Comparison of ENCODE assay signal across 12 mouse cellular contexts in genomic region chr10:45104535-45105079, GRCm38 (mm10). TPM values are rescaled to one million over a fixed set of nuclear protein-coding genes. Genes with fewer than 3 reads are reported as not detected.
DNase-seq lines count a peak whose midpoint lies in the region; ATAC-seq and TF ChIP-seq lines count a peak whose summit lies in the region.
"Had no signal": no experiment of that assay in that cellular context is flagged by ENCODE, and none has a peak within 500 bp of the region (broad histone marks: within the 10 kb centered on the region; RNA-seq: fewer than 3 reads in every experiment).

No protein-coding gene starts in this region.

- WGBS in forebrain, embryonic 15.5 days: 43% methylated on average over 4 of the region's 4 CpGs
- WGBS in forebrain, embryonic 12.5 days: 79% methylated on average over 4 of the region's 4 CpGs
- whole genome bisulfite sequencing in liver, adult 2 months: 36% methylated on average over 4 of the region's 4 CpGs
- 83% methylated on average over 4 of the region's 4 CpGs for WGBS in intestine, postnatal 0 days

- H3K9me3 ChIP-seq in forebrain, embryonic 15.5 days: no peaks in the 10 kb centered on the region
- H3K9me3 ChIP-seq in forebrain, embryonic 12.5 days: no peaks in the 10 kb centered on the region
- H3K9me3 ChIP-seq in intestine, postnatal 0 days (ENCODE audit: control insufficient read depth): no peaks in the 10 kb centered on the region

- H3K4me1 ChIP-seq in forebrain, embryonic 15.5 days: peaks cover 19% of the 10 kb centered on the region
- peaks cover 10% of the 10 kb centered on the region for H3K4me1 ChIP-seq in forebrain, embryonic 12.5 days
- H3K4me1 ChIP-seq in liver, adult 2 months (ENCODE audit: control insufficient read depth, insufficient read depth, low read length): peaks cover 16% of the 10 kb centered on the region
- no peaks in the 10 kb centered on the region for H3K4me1 ChIP-seq in intestine, postnatal 0 days (replicated peaks; ENCODE audit: control insufficient read depth, insufficient read depth, low read length)

- H3K36me3 ChIP-seq in forebrain, embryonic 15.5 days: peaks cover 16% of the 10 kb centered on the region; the same call in 1 of the 2 replicates
- H3K36me3 ChIP-seq in forebrain, embryonic 12.5 days (replicated peaks): peaks cover 41% of the 10 kb centered on the region
- peaks cover 15% of the 10 kb centered on the region; the same call in 1 of the 2 replicates for H3K36me3 ChIP-seq in liver, adult 2 months (ENCODE audit: control insufficient read depth, insufficient read depth, low read length)
- peaks cover 16% of the 10 kb centered on the region for H3K36me3 ChIP-seq in intestine, postnatal 0 days (ENCODE audit: control insufficient read depth, insufficient read depth)

- H3K27ac ChIP-seq in forebrain, embryonic 15.5 days (replicated peaks): peak overlapping the region; percentile 79
- no peak overlapping the region for H3K27ac ChIP-seq in forebrain, embryonic 12.5 days
- H3K27ac ChIP-seq in liver, adult 2 months (replicated peaks; ENCODE audit: insufficient read depth, low read depth, low read length): peak overlapping the region; percentile 33; the same call in 1 of the 2 replicates
- H3K27ac ChIP-seq in intestine, postnatal 0 days (ENCODE audit: low read depth, low read length): no peak overlapping the region

- DNase-seq in liver, adult 2 months (ENCODE audit: extremely low read depth, low read depth, low spot score): no peak
- DNase-seq in liver: no peak
- peak; percentile 53 for DNase-seq in heart, postnatal 4 days
- DNase-seq in cerebellum, adult 18-20 months: no peak
- DNase-seq: adrenal gland, adult 8-10 months had no signal

- TF ChIP-seq CTCF in liver, adult 2 months (IDR thresholded peaks at IDR 0.05; ENCODE audit: low read depth, low read length): no peak
- no peak for TF ChIP-seq CTCF in intestine, postnatal 0 days (IDR thresholded peaks at IDR 0.05; ENCODE audit: low read depth)

- H3K4me3 ChIP-seq in forebrain, embryonic 15.5 days: no peak overlapping the region
- H3K4me3 ChIP-seq in forebrain, embryonic 12.5 days (replicated peaks): no peak overlapping the region
- H3K4me3 ChIP-seq in liver, adult 2 months (ENCODE audit: insufficient read depth, low read depth, low read length): no peak overlapping the region
- H3K4me3 ChIP-seq in intestine, postnatal 0 days (ENCODE audit: low read depth, low read length): no peak overlapping the region
- H3K4me3 ChIP-seq: myocyte had no signal

- H3K79me2 ChIP-seq in liver, adult 2 months (ENCODE audit: control insufficient read depth, insufficient read depth, low read length): no peaks in the 10 kb centered on the region

- H3K27me3 ChIP-seq in forebrain, embryonic 15.5 days: no peaks in the 10 kb centered on the region
- no peaks in the 10 kb centered on the region for H3K27me3 ChIP-seq in forebrain, embryonic 12.5 days
- H3K27me3 ChIP-seq in liver, adult 2 months (ENCODE audit: control insufficient read depth, insufficient read depth, low read length): no peaks in the 10 kb centered on the region
- H3K27me3 ChIP-seq in intestine, postnatal 0 days (replicated peaks; ENCODE audit: control insufficient read depth, insufficient read depth, low read length): no peaks in the 10 kb centered on the region
- H3K27me3 ChIP-seq: Patski had no signal

- no peak overlapping the region for H3K4me2 ChIP-seq in forebrain, embryonic 15.5 days (replicated peaks)
- no peak overlapping the region for H3K4me2 ChIP-seq in forebrain, embryonic 12.5 days
- no peak overlapping the region for H3K4me2 ChIP-seq in intestine, postnatal 0 days (replicated peaks; ENCODE audit: low read depth)

- no peak for TF ChIP-seq POLR2A in liver, adult 2 months (IDR thresholded peaks at IDR 0.05; ENCODE audit: extremely low read depth, insufficient read depth, low read length)

- H3K9ac ChIP-seq in forebrain, embryonic 15.5 days (replicated peaks): no peak overlapping the region
- H3K9ac ChIP-seq in forebrain, embryonic 12.5 days: no peak overlapping the region
- H3K9ac ChIP-seq in liver, adult 2 months (ENCODE audit: low read depth, low read length): no peak overlapping the region
- no peak overlapping the region for H3K9ac ChIP-seq in intestine, postnatal 0 days (ENCODE audit: low read depth, low read length)

- ATAC-seq in forebrain, embryonic 15.5 days (replicated peaks): 0 out of 2 replicates have a peak, but pooled peaks have one; percentile 9
- no peak for ATAC-seq in forebrain, embryonic 12.5 days (ENCODE audit: low FRiP score)
- ATAC-seq in CD4-positive, CD25-positive, alpha-beta regulatory T cell, adult 4 months: peak; percentile 51
- ATAC-seq in intestine, postnatal 0 days: no peak
- ATAC-seq: inflammation-experienced regulatory T-cells, adult 6 months; Patski had no signal

RNA-seq across cellular contexts. Expression of gene Prep, which starts 37.6 kb away (rescaled TPM):
- polyA plus RNA-seq in forebrain, embryonic 15.5 days (2015; fragmentation: Nextera tagmentation; extraction: Ambion mirVana): 19.2 and 19.5 TPM in 2 replicates
- 23.7 and 27.4 TPM in 2 replicates for polyA plus RNA-seq in forebrain, embryonic 12.5 days (2016; fragmentation: Nextera tagmentation; extraction: Ambion mirVana)
- total RNA-seq in liver, adult 2 months (2014; rRNA removed): 6.2 and 6.4 TPM in 2 replicates
- 5.7 and 6.1 TPM in 2 replicates for polyA plus RNA-seq in liver, adult 2 months (2012; rRNA removed)
- 1 to 10 TPM; 2.5 to 3.4 TPM for polyA plus RNA-seq in CD4-positive, CD25-positive, alpha-beta regulatory T cell, adult 4 months (2017; shearing (Covaris generic))
- 10 to 100 TPM; 24.8 to 25.2 TPM for total RNA-seq in heart, postnatal 4 days (2021)
- polyA plus RNA-seq in intestine, postnatal 0 days (2015; fragmentation: Nextera tagmentation; extraction: Ambion mirVana): 6.8 and 7.0 TPM in 2 replicates

Comparison
In these comparisons a context has a peak if more than half of its experiments do, and no peak if none do; other contexts are left out.
1. ATAC-seq: peak in forebrain, embryonic 15.5 days (single experiment) and CD4-positive, CD25-positive, alpha-beta regulatory T cell, adult 4 months (single experiment); none in forebrain, embryonic 12.5 days (single experiment) and intestine, postnatal 0 days (single experiment).
2. H3K27ac ChIP-seq: peak in forebrain, embryonic 15.5 days (single experiment) and liver, adult 2 months (single experiment); none in forebrain, embryonic 12.5 days (single experiment) and intestine, postnatal 0 days (single experiment).